Mouse (Mus musculus): ENCODE results near the gene Pdlim5. TPM values are rescaled to one million over a fixed set of nuclear protein-coding genes. Genes with fewer than 3 reads are reported as not detected.

Pdlim5 gene
- polyA plus RNA-seq, 1 experiment from 2014 or later: 240 TPM

GRCm38 (mm10) chr3:142356661-142357060 lies 38.8 kb downstream of the Pdlim5 start:
- peaks cover 2% of the 10 kb centered on the region; the same call in 1 of the 2 replicates for H3K4me1 ChIP-seq (ENCODE audit: control insufficient read depth, insufficient read depth, low read length)
- H3K36me3 ChIP-seq (ENCODE audit: control insufficient read depth, insufficient read depth, low read length): no peaks in the 10 kb centered on the region
- no peaks in the 10 kb centered on the region for H3K27me3 ChIP-seq (ENCODE audit: control insufficient read depth, insufficient read depth, low read length)
- H3K9ac ChIP-seq (ENCODE audit: low read depth, low read length): no peak overlapping the region
- no peaks in the 10 kb centered on the region for H3K9me3 ChIP-seq (replicated peaks; ENCODE audit: control insufficient read depth, low read length)
- ATAC-seq (replicated peaks; ENCODE audit: insufficient number of reproducible peaks, low FRiP score, low TSS enrichment): no peak
- H3K4me2 ChIP-seq: no peak overlapping the region
- no peak overlapping the region for H3K27ac ChIP-seq (ENCODE audit: low read depth, low read length)
- H3K4me3 ChIP-seq (ENCODE audit: low read depth, low read length): no peak overlapping the region
- 73% methylated on average over 4 of the region's 4 CpGs for WGBS (ENCODE audit: insufficient replicate concordance)

- Histone ChIP-seq H3K4me2 (no peak overlapping the region), H3K36me3 (ENCODE audit: control insufficient read depth, insufficient read depth, low read length) (no peaks in the 10 kb centered on the region), H3K27me3 (ENCODE audit: control insufficient read depth, insufficient read depth, low read length) (no peaks in the 10 kb centered on the region), H3K4me1 (ENCODE audit: control insufficient read depth, insufficient read depth, low read length) (peaks cover 2% of the 10 kb centered on the region; the same call in 1 of the 2 replicates), H3K9ac (ENCODE audit: low read depth, low read length) (no peak overlapping the region), H3K9me3 (replicated peaks; ENCODE audit: control insufficient read depth, low read length) (no peaks in the 10 kb centered on the region), H3K27ac (ENCODE audit: low read depth, low read length) (no peak overlapping the region), H3K4me3 (ENCODE audit: low read depth, low read length) (no peak overlapping the region)
- no peak for ATAC-seq (replicated peaks; ENCODE audit: insufficient number of reproducible peaks, low FRiP score, low TSS enrichment)
- 51% methylated on average over 1 of the region's 1 CpGs for WGBS (ENCODE audit: insufficient replicate concordance)
These were observed 42.3 kb downstream of the Pdlim5 start for GRCm38 (mm10) chr3:142353218-142353617.

- H3K4me2 ChIP-seq: no peak overlapping the region
- no peak overlapping the region for H3K9ac ChIP-seq (ENCODE audit: low read depth, low read length)
- H3K36me3 ChIP-seq (ENCODE audit: control insufficient read depth, insufficient read depth, low read length): no peaks in the 10 kb centered on the region
- no peaks in the 10 kb centered on the region for H3K9me3 ChIP-seq (replicated peaks; ENCODE audit: control insufficient read depth, low read length)
- H3K4me3 ChIP-seq (ENCODE audit: low read depth, low read length): no peak overlapping the region
- peaks cover 6% of the 10 kb centered on the region; the same call in 1 of the 2 replicates for H3K4me1 ChIP-seq (ENCODE audit: control insufficient read depth, insufficient read depth, low read length)
- 71% methylated on average over 3 of the region's 3 CpGs for WGBS (ENCODE audit: insufficient replicate concordance)
- ATAC-seq (replicated peaks; ENCODE audit: insufficient number of reproducible peaks, low FRiP score, low TSS enrichment): no peak
- H3K27me3 ChIP-seq (ENCODE audit: control insufficient read depth, insufficient read depth, low read length): no peaks in the 10 kb centered on the region
- H3K27ac ChIP-seq (ENCODE audit: low read depth, low read length): no peak overlapping the region
These were observed 45.0 kb downstream of the Pdlim5 start for GRCm38 (mm10) chr3:142350513-142350912.

- Histone ChIP-seq H3K9ac (ENCODE audit: low read depth, low read length) (no peak overlapping the region), H3K4me2 (no peak overlapping the region), H3K4me3 (ENCODE audit: low read depth, low read length) (no peak overlapping the region), H3K9me3 (replicated peaks; ENCODE audit: control insufficient read depth, low read length) (no peaks in the 10 kb centered on the region), H3K36me3 (ENCODE audit: control insufficient read depth, insufficient read depth, low read length) (no peaks in the 10 kb centered on the region), H3K27me3 (ENCODE audit: control insufficient read depth, insufficient read depth, low read length) (no peaks in the 10 kb centered on the region), H3K27ac (ENCODE audit: low read depth, low read length) (no peak overlapping the region), H3K4me1 (ENCODE audit: control insufficient read depth, insufficient read depth, low read length) (peaks cover 6% of the 10 kb centered on the region; the same call in 1 of the 2 replicates)
- no peak for ATAC-seq (replicated peaks; ENCODE audit: insufficient number of reproducible peaks, low FRiP score, low TSS enrichment)
- 85% methylated on average over 5 of the region's 5 CpGs for WGBS (ENCODE audit: insufficient replicate concordance)
These were observed 46.5 kb downstream of the Pdlim5 start for GRCm38 (mm10) chr3:142348816-142349631.

GRCm38 (mm10) chr3:142346261-142346660 lies 49.2 kb downstream of the Pdlim5 start:
- Histone ChIP-seq H3K4me3 (ENCODE audit: low read depth, low read length) (no peak overlapping the region), H3K4me2 (no peak overlapping the region), H3K9ac (ENCODE audit: low read depth, low read length) (no peak overlapping the region), H3K4me1 (ENCODE audit: control insufficient read depth, insufficient read depth, low read length) (peaks cover 4% of the 10 kb centered on the region; the same call in 1 of the 2 replicates), H3K9me3 (replicated peaks; ENCODE audit: control insufficient read depth, low read length) (no peaks in the 10 kb centered on the region), H3K27ac (ENCODE audit: low read depth, low read length) (no peak overlapping the region), H3K27me3 (ENCODE audit: control insufficient read depth, insufficient read depth, low read length) (no peaks in the 10 kb centered on the region), H3K36me3 (ENCODE audit: control insufficient read depth, insufficient read depth, low read length) (no peaks in the 10 kb centered on the region)
- WGBS (ENCODE audit: insufficient replicate concordance): 64% methylated on average over 6 of the region's 6 CpGs
- no peak for ATAC-seq (replicated peaks; ENCODE audit: insufficient number of reproducible peaks, low FRiP score, low TSS enrichment)

- 77% methylated on average over 8 of the region's 8 CpGs for WGBS (ENCODE audit: insufficient replicate concordance)
- Histone ChIP-seq H3K27me3 (ENCODE audit: control insufficient read depth, insufficient read depth, low read length) (no peaks in the 10 kb centered on the region), H3K36me3 (ENCODE audit: control insufficient read depth, insufficient read depth, low read length) (no peaks in the 10 kb centered on the region), H3K4me3 (ENCODE audit: low read depth, low read length) (no peak overlapping the region), H3K9ac (ENCODE audit: low read depth, low read length) (no peak overlapping the region), H3K4me1 (ENCODE audit: control insufficient read depth, insufficient read depth, low read length) (peaks cover 4% of the 10 kb centered on the region; the same call in 1 of the 2 replicates), H3K4me2 (no peak overlapping the region), H3K9me3 (replicated peaks; ENCODE audit: control insufficient read depth, low read length) (no peaks in the 10 kb centered on the region), H3K27ac (ENCODE audit: low read depth, low read length) (no peak overlapping the region)
- no peak for ATAC-seq (replicated peaks; ENCODE audit: insufficient number of reproducible peaks, low FRiP score, low TSS enrichment)
These were observed 50.0 kb downstream of the Pdlim5 start for GRCm38 (mm10) chr3:142345235-142346125.

GRCm38 (mm10) chr3:142343786-142344185 lies 51.7 kb downstream of the Pdlim5 start:
- peaks cover 17% of the 10 kb centered on the region for H3K4me1 ChIP-seq (ENCODE audit: control insufficient read depth, insufficient read depth, low read length)
- no peak overlapping the region for H3K27ac ChIP-seq (ENCODE audit: low read depth, low read length)
- ATAC-seq (replicated peaks; ENCODE audit: insufficient number of reproducible peaks, low FRiP score, low TSS enrichment): no peak
- H3K4me3 ChIP-seq (ENCODE audit: low read depth, low read length): no peak overlapping the region
- H3K36me3 ChIP-seq (ENCODE audit: control insufficient read depth, insufficient read depth, low read length): no peaks in the 10 kb centered on the region
- no peaks in the 10 kb centered on the region for H3K27me3 ChIP-seq (ENCODE audit: control insufficient read depth, insufficient read depth, low read length)
- no peaks in the 10 kb centered on the region for H3K9me3 ChIP-seq (replicated peaks; ENCODE audit: control insufficient read depth, low read length)
- no peak overlapping the region for H3K9ac ChIP-seq (ENCODE audit: low read depth, low read length)
- WGBS (ENCODE audit: insufficient replicate concordance): 94% methylated on average over 2 of the region's 2 CpGs
- no peak overlapping the region for H3K4me2 ChIP-seq

- WGBS (ENCODE audit: insufficient replicate concordance): 69% methylated on average over 2 of the region's 2 CpGs
- Histone ChIP-seq H3K4me2 (no peak overlapping the region), H3K4me3 (ENCODE audit: low read depth, low read length) (no peak overlapping the region), H3K27ac (ENCODE audit: low read depth, low read length) (0 out of 2 replicates have a peak overlapping the region, but pooled peaks have one; percentile 13), H3K4me1 (ENCODE audit: control insufficient read depth, insufficient read depth, low read length) (peaks cover 16% of the 10 kb centered on the region), H3K9ac (ENCODE audit: low read depth, low read length) (no peak overlapping the region), H3K27me3 (ENCODE audit: control insufficient read depth, insufficient read depth, low read length) (no peaks in the 10 kb centered on the region), H3K36me3 (ENCODE audit: control insufficient read depth, insufficient read depth, low read length) (0 out of 2 replicates have a peak, but pooled peaks cover 3% of the 10 kb centered on the region), H3K9me3 (replicated peaks; ENCODE audit: control insufficient read depth, low read length) (no peaks in the 10 kb centered on the region)
- no peak for ATAC-seq (replicated peaks; ENCODE audit: insufficient number of reproducible peaks, low FRiP score, low TSS enrichment)
These were observed 54.8 kb downstream of the Pdlim5 start for GRCm38 (mm10) chr3:142340701-142341100.
